Mouse (Mus musculus): ENCODE measurements around the gene Nin. TPM values are rescaled to one million over a fixed set of nuclear protein-coding genes. Genes with fewer than 3 reads are reported as not detected.

Gene Nin
- polyA plus RNA-seq, 1 experiment, result 62.8 TPM

DNA sequence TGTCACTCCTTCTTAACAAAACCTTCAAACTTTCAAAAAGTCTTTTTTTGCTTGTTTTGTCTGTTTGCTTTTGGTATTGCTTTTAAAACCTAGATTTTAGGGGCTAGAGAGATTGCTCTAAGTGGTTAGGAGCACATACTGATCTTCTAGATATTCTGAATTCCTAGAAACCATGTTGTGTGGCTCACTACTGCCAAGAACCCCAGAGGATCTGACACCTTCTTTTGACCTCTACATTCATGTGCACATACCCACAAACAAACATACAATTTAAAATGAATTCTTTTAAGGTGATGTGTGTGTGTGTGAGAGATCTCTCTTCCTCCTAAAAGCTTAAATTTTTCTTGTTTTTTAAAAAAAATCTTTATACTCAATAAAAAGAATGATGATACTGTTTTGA, 87.3 kb downstream of the Nin start:
- TF ChIP-seq POLR2A (IDR thresholded peaks at IDR 0.05; ENCODE audit: insufficient read depth, low read depth, low read length) (no peak), CTCF (IDR thresholded peaks at IDR 0.05; ENCODE audit: insufficient read depth, low read depth, low read length) (no peak)
- Histone ChIP-seq H3K4me1 (ENCODE audit: control insufficient read depth, insufficient read depth, low read length) (no peaks in the 10 kb centered on the region), H3K27ac (ENCODE audit: insufficient read depth, low read depth, low read length) (no peak overlapping the region), H3K4me3 (ENCODE audit: insufficient read depth, low read depth, low read length) (no peak overlapping the region)

DNA sequence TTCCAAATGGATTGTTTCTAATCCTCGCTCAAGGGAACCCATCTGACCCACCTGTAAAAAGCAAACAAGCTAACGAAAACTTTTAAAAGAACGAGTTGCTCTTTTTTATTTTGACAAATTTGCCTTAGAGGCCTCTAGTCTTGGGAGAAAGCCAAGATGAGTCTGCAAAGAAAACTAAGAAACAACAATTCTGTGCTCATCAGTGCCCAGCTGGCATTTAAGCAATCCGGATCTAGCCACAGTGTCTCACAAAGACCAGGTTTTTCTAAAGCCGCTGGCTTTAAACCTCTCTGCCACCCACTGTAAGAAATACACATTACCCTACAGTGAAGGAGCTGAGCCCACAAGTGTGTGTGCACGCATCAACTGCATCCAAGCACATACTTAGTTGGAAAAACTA, 88.1 kb downstream of the Nin start:
- Histone ChIP-seq H3K4me3 (ENCODE audit: insufficient read depth, low read depth, low read length) (no peak overlapping the region), H3K27ac (ENCODE audit: insufficient read depth, low read depth, low read length) (no peak overlapping the region), H3K4me1 (ENCODE audit: control insufficient read depth, insufficient read depth, low read length) (no peaks in the 10 kb centered on the region)
- no peak for TF ChIP-seq POLR2A (IDR thresholded peaks at IDR 0.05; ENCODE audit: insufficient read depth, low read depth, low read length)
- no peak for TF ChIP-seq CTCF (IDR thresholded peaks at IDR 0.05; ENCODE audit: insufficient read depth, low read depth, low read length)
- WGBS, result 64% methylated on average over 6 of the region's 6 CpGs

DNA sequence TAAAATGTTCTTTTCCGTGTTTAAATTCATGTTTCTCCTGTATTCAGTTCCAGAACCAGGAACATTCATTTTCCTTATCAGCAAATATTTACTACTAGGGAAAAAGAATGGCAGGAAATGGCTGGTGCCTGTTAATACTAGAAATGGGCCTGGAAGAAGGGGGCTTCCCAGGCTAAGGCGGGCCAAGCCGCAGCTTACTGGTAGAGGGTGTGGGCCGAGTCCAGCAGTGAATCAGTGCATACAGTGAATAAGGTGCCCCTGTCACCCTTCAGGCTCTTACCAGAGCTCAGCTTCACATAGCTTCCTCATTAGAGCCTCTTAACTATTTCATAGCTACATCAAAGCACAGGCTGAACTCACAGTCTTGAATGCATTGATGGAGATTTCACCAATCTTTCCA, 89.9 kb downstream of the Nin start:
- Histone ChIP-seq H3K4me1 (ENCODE audit: control insufficient read depth, insufficient read depth, low read length) (no peaks in the 10 kb centered on the region), H3K4me3 (ENCODE audit: insufficient read depth, low read depth, low read length) (no peak overlapping the region), H3K27ac (ENCODE audit: insufficient read depth, low read depth, low read length) (no peak overlapping the region)
- WGBS, result 88% methylated on average over 4 of the region's 4 CpGs
- TF ChIP-seq POLR2A (IDR thresholded peaks at IDR 0.05; ENCODE audit: insufficient read depth, low read depth, low read length) (no peak), CTCF (IDR thresholded peaks at IDR 0.05; ENCODE audit: insufficient read depth, low read depth, low read length) (no peak)

DNA sequence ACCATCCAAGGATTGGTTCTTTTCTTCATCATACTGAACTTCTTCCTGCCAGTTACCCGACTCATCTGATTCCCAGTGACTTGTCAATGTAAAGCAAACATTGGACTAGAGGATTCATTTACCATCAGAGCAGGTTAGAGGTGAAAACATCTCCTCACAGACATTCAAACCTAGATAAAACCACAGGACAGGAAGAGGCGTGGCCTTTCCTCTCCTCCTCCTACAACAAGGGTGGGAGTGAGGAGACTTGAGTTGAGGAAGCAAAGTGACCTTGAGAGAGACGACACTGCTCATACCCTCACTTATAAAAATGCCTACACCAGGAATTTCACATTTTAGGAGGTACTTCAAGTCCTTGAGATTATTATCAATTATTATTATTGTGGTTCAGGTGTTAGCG, 95.4 kb downstream of the Nin start:
- Histone ChIP-seq H3K4me3 (ENCODE audit: insufficient read depth, low read depth, low read length) (no peak overlapping the region), H3K4me1 (ENCODE audit: control insufficient read depth, insufficient read depth, low read length) (no peaks in the 10 kb centered on the region), H3K27ac (ENCODE audit: insufficient read depth, low read depth, low read length) (no peak overlapping the region)
- TF ChIP-seq POLR2A (IDR thresholded peaks at IDR 0.05; ENCODE audit: insufficient read depth, low read depth, low read length), result no peak
- TF ChIP-seq CTCF (IDR thresholded peaks at IDR 0.05; ENCODE audit: insufficient read depth, low read depth, low read length), result no peak
- 90% methylated on average over 4 of the region's 4 CpGs for WGBS

DNA sequence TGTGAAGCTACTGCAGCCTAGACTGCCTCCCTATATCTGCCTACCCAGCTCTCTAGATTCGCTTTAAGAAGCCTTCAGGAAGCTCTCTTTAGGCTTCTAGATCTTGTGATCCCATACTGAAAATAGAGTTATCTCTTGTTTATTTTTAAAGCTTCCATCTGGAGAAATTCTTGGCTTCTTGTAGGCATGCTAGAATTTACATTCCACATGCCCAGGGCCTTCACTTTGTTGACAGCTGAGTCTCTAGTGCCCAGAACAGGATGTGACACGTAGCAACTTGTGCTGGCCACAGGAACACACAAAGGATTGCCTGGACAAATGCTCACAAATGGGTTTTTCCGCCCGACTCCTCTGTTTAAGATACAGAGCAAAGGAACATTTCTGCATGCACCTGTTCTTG, 97.6 kb downstream of the Nin start:
- 71% methylated on average over 4 of the region's 4 CpGs for WGBS
- TF ChIP-seq POLR2A (IDR thresholded peaks at IDR 0.05; ENCODE audit: insufficient read depth, low read depth, low read length) (no peak), CTCF (IDR thresholded peaks at IDR 0.05; ENCODE audit: insufficient read depth, low read depth, low read length) (no peak)
- Histone ChIP-seq H3K4me3 (ENCODE audit: insufficient read depth, low read depth, low read length) (no peak overlapping the region), H3K4me1 (ENCODE audit: control insufficient read depth, insufficient read depth, low read length) (no peaks in the 10 kb centered on the region), H3K27ac (ENCODE audit: insufficient read depth, low read depth, low read length) (no peak overlapping the region)

DNA sequence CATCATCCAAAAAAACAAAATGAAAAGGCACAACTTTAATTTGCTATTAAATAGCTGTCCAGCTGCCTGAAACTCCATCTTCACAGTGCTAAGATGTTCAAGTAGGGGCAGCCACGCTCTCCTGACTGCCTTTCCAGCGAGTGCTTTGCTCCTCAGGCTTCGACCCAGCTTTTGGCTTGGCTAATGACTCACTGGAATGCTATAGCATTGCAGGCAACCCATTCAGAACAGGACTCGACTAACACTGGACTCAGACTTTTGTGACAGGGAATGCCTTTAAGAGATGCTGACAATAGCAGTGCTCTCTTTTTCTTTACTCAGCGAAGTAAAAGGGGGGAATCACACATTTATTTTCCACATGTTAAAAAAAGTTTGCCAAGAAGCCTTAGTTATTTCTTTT, 101.8 kb downstream of the Nin start:
- Histone ChIP-seq H3K27ac (ENCODE audit: insufficient read depth, low read depth, low read length) (no peak overlapping the region), H3K4me3 (ENCODE audit: insufficient read depth, low read depth, low read length) (no peak overlapping the region), H3K4me1 (ENCODE audit: control insufficient read depth, insufficient read depth, low read length) (no peaks in the 10 kb centered on the region)
- WGBS, result 37% methylated on average over 5 of the region's 5 CpGs
- TF ChIP-seq POLR2A (IDR thresholded peaks at IDR 0.05; ENCODE audit: insufficient read depth, low read depth, low read length) (no peak), CTCF (IDR thresholded peaks at IDR 0.05; ENCODE audit: insufficient read depth, low read depth, low read length) (no peak)

DNA sequence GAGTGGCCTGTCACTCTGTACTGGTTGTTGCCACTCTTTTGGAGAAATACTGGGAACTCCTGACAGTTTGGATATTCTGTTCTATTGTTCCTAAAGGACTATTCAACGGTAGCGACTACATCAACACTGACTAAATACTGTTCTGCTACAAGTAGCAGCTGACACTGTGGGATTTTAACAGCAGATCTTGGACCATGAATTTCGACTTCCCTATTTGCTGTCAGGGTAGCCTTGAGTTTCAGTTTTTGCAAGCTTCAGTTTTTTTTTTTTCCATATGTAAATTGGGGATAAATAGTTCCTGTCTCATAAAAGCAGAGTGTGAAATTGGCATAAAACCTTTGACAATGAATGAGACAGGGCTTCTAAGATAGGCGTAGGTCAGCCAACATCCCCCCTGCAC, 103.2 kb downstream of the Nin start:
- H3K4me3 ChIP-seq (ENCODE audit: insufficient read depth, low read depth, low read length), result no peak overlapping the region
- no peak overlapping the region for H3K27ac ChIP-seq (ENCODE audit: insufficient read depth, low read depth, low read length)
- TF ChIP-seq CTCF (IDR thresholded peaks at IDR 0.05; ENCODE audit: insufficient read depth, low read depth, low read length) (no peak), POLR2A (IDR thresholded peaks at IDR 0.05; ENCODE audit: insufficient read depth, low read depth, low read length) (no peak)
- no peaks in the 10 kb centered on the region for H3K4me1 ChIP-seq (ENCODE audit: control insufficient read depth, insufficient read depth, low read length)
- 92% methylated on average over 4 of the region's 4 CpGs for WGBS

DNA sequence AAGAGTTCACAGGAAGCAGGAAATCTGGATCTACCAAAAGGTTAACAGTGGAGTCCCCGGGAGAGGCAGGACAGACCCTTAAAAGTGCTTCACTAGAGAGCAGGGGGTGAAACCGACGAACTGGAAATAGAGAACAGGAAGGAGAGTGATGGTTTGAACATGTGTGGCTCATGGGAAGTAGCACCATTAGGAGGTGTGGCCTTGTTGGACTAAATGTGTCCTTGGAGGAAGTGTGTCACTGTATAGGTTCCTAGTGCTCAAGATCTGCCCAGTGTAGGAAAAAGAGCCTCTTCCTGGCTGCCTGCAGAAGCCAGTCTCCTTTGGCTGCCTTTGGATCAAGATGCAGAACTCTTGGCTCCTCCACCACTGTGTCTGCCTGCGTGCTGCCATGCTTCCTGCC, 108.4 kb downstream of the Nin start:
- Histone ChIP-seq H3K27ac (ENCODE audit: insufficient read depth, low read depth, low read length) (no peak overlapping the region), H3K4me3 (ENCODE audit: insufficient read depth, low read depth, low read length) (no peak overlapping the region), H3K4me1 (ENCODE audit: control insufficient read depth, insufficient read depth, low read length) (no peaks in the 10 kb centered on the region)
- TF ChIP-seq POLR2A (IDR thresholded peaks at IDR 0.05; ENCODE audit: insufficient read depth, low read depth, low read length), result no peak
- TF ChIP-seq CTCF (IDR thresholded peaks at IDR 0.05; ENCODE audit: insufficient read depth, low read depth, low read length), result no peak
- 86% methylated on average over 4 of the region's 4 CpGs for WGBS

DNA sequence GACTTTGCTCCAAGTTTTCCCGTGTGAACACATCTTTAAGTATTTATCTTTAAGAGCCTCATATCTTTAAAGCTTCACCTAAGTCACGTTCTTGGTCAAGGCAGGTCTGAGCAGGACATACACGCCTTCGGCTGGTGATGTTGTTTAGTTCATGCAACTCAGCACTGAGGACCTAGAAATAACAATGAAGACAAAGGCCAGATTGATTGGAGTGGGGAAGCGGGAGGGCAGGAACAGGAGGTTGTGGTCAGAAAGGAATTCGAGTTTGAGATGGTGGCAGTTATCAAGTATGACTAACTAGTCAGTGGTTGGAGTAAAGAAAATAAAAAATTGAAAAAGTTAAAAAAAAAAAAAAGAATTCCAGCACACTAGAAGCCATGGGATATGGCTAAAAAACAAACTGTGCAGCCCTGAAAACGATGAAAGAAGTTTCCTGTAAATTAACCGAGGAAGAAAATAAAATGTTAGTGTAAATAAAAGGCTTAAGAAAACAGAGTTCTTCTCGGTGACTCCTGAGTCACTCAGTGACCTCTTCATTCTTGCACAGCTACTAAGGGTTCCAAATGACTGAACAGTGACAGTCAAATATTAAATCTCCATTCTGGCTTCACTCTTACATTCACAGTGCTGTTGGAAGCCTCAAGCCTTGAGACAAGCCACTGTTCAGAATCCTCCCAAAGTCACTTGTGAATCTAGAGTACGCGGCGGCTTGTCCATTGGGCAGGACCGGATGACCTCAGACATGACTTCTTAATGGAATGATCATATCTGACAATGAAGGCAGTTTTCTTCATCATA, 115.1 kb downstream of the Nin start:
- Histone ChIP-seq H3K4me1 (ENCODE audit: control insufficient read depth, insufficient read depth, low read length) (no peaks in the 10 kb centered on the region), H3K4me3 (ENCODE audit: insufficient read depth, low read depth, low read length) (no peak overlapping the region), H3K27ac (ENCODE audit: insufficient read depth, low read depth, low read length) (no peak overlapping the region)
- TF ChIP-seq CTCF (IDR thresholded peaks at IDR 0.05; ENCODE audit: insufficient read depth, low read depth, low read length), result no peak
- TF ChIP-seq POLR2A (IDR thresholded peaks at IDR 0.05; ENCODE audit: insufficient read depth, low read depth, low read length), result no peak
- WGBS, result 85% methylated on average over 13 of the region's 13 CpGs

Data from olfactory bulb, adult 2 months (tissue).